Mouse (Mus musculus) stomach, postnatal 0 days (tissue): ENCODE results near the gene Rasgrp4.
A peak's percentile ranks its signal among the peaks of the same experiment; 100 is the strongest.

ENCODE experiments used
- CTCF ChIP-seq: IDR thresholded peaks from 2 replicates; pipeline ENCODE4 v1.5.1; 2016; ENCODE audit warnings: antibody characterized with exemption, low read depth, mild to moderate bottlenecking, moderate library complexity
- EP300 ChIP-seq: optimal IDR thresholded peaks from 2 replicates; pipeline ENCODE3; 2016; ENCODE audit warnings: antibody characterized with exemption

DNA sequence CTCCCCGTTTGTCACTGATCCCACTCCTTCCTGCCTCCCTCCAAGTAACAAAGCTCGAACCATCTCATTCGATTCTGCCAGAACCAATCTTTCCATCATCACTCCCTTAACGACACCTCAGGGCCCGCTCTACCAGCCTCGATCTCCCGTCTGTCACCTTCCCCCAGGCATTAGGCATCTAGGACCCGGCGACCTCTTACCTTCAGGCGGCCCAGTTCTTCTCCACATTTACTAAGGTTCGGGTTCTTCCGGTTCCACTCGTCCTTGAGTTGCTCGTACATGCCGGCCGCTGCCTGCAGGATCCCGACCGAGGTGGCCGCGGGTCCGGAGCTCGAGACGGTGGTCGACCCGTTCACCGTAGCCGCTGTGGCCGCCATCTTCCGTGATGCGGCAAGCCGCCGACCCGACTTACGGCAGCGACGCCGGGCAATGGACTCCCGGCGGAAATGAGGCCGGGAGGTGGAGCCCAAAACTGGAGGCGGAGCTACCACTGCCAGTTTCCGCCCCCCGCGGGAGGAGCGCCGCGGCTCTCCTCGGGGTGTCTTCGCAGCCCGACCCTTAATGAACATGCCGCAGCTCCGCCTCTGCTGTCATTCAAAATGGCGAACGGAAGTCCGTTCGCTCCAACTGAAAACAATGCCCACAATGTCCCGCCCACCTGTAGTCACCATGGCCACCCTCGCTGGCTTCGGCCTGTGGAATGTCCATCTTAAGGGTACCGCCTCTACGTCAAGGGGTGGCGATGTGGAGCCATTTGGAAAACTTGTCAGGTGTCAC lies 45.6 kb downstream of the Rasgrp4 start, which contains the start of gene Psmd8:
- peak; percentile 71 for TF ChIP-seq CTCF
- TF ChIP-seq EP300: no peak
